Mouse (Mus musculus) MEL-GATA-1-ER (cell line): ENCODE measurements at regions not wholly inside any gene's neighbourhood (a gene's known extent, or its start where the extent isn't known, plus 50 kb on each side); places are given as distances from the start of the nearest gene placed in this dataset.

Source experiments
- DNase-seq: peaks from one replicate; pipeline ENCODE4 v3.0.0-alpha.2; 2012; ENCODE audit warnings: low read depth; ENCODE audit errors: extremely low read depth

DNA sequence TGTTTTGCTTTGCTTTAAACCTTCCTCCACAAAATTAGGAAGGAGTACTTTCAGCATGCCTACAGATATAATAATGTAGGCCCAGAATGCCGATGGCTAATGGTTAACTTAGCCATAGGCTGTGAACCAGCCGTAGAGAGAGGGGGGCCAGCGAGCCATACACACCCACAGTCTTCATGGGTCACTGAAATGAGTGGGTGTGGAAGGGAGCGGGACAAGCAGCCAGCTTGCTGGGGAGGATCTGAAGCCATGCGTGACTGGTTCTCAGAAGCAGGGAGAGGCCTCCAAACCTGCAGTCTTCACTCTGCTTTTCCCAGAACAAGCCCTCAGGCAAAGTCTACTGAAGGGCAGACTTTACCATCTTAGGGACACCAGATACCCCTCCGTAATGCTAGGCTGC is 50.8 kb upstream of the Ptpn13 start:
- no peak for DNase-seq

DNA sequence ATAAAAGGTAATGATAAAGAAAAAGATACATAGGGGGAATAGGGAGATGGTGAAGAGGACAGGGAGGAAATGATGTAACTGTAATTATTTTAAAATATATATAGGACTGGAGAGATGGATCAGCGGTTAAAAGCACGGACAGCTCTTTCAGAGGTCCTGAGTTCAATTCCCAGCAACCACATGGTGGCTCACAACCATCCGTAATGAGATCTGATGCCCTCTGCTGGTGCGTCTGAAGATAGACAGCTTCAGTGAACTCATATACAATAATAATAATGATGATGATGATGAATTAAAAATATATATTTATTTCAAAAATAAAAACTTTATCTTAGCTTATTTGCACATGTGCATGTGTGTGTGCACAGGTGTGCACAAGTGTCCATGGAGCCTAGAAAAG is 51.9 kb upstream of the Ptpn13 start:
- DNase-seq: no peak

DNA sequence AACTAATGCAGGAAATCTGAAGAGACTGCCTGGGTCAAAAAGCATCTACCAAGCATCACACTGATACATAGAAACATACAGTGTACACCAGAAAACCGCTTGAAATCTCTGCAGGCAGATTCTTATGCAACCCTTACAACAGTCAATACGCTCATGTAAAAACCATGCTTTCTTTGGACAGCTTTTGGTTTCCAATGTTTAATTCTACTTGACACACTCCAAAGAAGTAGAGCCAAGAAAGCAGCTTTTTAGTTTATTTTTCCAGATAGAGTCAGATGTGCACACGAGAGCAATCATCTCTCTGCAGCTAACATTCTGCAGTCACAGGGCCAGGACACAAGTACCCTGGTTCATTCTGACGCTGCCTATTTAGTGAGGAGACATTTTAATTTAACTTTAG is 54.5 kb upstream of the Ptpn13 start:
- no peak for DNase-seq

DNA sequence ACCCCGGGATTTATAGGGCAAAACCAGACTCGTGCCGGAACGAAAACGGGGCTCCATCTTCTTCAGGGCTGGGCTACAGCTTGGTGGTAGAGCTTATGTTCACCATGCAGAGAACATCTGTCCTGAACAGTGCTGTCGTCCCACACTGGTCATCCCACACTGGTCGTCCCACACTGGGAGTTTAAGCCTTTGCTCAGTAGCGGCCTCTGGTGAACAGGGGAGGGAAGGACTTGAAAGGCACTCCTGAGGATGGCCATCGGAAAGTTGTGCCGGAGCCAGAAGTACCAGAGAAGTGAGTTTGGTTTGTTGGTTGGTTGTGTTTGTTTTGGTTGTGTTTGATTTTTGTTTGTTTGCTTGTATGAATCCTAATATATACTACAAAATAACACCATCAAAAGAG is 56.0 kb upstream of the Ptpn13 start:
- no peak for DNase-seq

DNA sequence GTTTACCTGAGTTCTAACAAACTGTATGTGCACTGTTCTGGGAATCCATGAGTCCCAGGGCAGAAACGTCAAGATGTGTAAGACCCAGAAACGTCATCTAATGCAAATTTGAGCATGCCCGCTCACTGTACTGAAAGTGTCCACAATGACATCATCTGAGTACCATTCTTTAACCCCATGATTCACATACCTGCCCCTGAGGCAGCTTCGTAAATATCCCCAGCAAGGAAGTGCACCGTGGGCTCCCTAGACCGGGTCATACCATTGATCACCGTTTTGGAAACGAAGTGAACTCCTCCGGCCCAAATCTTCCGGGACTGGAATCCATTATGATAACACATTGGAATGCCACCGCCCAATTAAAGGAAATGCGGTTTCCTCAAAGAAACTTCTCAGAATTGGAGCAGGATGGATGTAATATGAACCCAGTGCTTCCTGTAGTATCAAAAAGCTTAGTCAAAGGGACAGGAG is 57.8 kb upstream of the Ptpn13 start:
- no peak for DNase-seq

DNA sequence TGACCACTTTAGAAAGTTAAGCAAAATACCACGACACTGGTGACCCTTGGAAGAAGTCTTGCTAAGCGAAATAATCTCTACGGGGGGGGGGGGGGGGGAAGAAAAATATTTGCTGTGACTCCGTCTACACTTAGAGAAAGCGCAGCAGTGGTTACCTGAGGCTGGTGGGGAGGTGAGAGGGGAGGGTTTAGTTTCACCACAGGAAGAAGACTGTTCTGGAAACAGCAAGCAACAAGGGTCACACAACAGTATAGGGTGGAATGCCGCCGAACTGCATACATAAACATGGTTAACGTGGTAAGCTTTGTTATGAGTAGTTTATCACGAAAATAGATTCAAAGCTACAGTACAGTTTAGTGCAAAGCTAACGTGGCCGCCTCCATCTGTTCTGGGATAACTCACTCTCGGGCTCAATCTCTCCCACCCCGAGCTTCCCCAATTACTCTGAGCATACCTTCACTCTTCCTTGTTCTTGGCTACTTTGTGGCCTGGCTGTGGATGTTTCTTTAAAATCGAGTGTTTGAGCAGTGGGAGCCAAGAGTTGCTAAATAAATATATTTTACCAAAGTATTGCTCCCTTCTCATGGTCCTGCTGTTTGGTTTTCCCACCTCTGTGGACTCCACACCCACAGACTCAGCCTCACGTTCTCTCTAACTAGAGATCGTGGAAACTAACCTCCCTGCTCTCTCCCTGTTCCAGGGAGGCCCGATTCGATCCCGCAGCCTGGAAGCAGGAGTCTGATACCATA is 59.1 kb upstream of the Ptpn13 start:
- no peak for DNase-seq

DNA sequence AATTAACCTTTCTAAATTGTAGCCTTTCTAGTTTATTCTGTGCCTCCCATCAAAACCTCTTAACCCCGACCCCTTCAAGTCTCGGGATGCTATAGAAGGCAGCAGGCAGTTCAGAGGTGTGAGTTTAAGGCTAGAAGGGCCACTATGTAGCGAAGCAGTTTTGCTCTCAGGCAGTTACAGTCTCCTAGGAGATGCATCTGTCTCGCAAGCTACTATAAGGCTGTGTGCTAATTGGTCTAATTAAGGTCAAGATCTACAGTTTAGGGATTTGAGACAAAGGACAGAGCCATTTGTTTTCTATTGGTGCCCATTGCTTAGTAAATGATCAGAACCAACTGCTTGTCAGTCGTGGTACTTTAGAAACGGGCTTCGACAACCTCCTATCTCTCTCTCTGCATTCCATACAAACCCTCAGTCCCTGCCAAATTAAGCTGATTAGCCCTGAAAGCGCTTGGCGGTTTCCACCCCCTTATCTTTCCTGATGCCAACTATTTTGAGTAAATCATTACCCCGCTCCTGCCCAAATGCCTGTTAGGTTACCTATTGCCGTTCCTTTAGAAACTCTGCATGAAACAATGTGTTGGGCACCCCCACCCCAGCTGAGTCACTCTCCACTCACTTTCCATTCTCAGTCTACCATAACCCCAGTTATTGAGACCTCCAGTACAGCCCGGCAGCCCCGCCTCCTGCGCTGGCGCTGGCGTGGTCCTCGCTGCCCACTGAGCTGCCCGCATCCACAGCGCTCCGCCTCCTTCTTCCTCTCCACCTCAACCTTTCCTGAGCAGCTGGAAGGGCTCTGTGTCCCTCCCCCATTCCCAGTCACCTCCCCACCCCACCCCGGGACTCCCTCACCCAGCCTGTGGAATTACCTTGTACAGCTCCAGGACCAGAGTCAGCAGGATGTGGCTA is 59.9 kb upstream of the Ptpn13 start:
- no peak for DNase-seq

DNA sequence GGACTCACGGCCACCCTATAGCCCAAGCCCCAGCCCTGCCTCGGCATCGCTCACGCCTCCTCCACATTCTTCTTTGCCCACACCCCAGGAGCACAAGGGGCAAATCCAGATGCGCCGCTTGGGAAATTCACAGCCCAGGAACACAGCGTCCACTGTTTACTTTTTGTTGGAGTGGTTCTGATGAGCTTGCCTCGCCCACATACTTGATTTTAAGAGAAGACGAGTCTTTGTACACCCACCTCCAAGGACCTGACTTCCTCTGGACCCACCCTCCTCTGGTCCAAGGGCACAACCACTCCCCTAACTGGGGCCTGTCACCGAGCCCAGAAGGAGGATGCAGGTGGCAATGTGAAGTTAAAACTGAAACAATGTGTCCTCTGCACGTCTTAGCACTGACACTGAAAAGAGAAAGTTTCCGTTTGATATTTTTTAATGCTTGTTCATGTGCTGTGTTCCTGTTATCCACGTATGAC is 64.2 kb upstream of the Ptpn13 start:
- DNase-seq: no peak

DNA sequence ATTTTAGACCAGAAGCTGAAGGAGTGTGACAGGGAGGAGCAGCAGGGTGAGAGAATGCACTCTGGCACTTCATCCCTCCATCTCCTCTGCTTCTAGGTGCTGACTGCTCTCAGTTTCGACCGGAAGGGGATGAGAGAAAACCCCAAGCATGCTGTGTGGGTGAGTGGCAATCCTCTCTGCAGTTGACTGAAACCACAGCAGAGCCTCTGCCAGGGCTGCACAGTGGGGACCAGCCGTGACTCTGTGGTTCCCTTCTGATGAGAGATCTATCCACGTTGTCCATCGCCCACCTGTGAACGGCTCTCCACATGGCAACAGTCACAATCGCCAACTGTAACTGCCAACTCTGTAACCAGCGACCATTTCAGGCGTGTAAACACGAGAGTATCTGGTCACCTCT is 64.6 kb upstream of the Ptpn13 start:
- DNase-seq: no peak

DNA sequence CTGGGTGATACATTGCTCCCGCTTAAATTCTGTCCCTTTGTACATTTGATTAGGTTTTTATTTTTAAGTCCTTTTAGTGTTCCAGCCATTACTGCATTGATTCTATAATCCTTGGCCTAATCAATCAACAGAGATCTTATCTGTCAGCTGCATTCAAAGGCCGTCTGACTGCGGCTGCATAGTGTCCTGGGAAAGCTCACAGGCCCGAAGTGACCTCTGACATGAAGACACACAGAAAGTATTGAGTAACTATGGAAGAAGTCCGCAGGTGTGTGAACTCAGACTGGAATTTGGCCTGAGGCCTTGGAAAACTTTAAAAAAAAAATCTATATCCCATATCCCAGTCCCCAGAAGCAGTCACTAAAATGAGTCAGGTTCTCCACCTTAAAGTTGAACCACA is 67.4 kb upstream of the Ptpn13 start:
- no peak for DNase-seq

DNA sequence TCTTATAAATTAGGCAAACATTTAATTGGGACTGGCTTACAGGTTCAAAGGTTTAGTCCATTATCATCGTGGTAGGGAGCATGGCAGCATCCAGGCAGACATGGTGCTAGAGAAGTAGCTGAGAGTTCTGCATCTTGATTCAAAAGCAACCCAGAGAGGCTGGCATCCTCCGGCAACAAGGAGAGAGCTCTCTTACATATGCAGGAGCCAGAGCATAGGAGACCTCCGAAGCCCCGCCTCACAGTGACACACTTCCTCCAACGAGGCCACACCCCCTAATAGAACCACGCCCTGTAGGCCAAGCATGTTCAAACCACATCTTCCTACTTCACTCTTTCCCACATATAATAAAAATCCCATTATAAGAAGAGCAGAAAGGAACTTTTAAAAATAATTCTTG is 68.5 kb upstream of the Ptpn13 start:
- peak; percentile 54 for DNase-seq

DNA sequence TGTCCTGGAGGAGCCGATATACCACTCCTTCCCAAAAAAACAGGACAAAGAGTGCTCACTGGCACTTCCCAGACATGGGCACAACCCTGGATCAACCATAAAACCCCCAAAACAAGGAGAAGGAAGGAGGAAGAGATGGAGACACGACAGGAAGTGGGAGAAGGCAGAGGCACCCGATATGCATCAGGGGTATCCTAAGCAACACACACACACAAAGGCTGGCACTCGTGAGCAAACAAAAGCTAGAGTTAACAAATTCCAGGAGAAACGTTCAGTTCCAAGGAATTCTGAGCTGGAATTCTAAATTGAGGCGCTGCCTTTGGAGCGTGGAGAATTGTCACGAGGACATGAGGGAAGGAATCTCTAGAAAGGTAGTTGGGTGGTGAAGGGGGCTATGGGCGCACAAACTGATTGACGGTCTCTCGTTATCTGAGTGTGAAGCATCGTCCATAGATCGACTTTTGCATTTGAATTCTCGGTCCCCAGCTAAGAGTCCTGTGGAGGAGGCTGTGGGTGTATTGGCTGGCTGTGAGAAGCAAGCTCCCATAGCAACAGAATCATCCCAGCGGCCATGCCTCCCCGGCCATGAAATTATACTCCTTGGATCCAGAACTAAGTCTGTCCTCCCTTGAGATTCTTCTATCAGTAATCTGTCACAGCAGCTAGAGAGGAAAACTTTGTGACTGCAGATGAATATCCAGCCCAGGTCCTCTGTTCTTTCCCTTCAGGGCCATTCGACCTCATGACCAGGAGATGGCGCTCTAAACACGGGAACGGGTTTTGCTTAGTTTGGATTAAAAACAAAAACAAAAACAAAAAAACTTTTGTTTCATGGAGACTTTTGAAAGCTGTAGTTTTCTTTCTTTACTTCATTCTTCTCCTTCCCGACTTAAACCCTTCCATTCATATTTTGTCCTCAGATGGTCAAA is 69.4 kb upstream of the Ptpn13 start:
- DNase-seq: peak; percentile 26

DNA sequence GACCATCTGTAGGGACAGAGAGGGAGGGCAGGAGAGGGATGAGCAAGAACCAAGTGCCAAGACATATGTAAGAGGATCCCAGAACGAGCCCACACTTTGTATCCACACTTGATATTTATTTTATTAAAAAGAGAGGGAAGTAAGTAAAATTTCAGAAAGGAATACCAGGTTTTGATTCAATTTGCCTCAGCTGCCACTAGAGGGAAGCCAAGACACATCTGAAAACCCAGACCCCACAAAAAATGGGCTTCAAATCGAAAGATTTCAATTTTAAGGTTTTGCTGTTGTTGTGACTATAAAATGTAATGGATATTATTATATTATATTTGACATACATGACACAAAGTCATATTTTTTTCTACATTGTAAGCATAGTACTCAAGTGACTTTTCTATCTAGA is 81.1 kb upstream of the Ptpn13 start:
- peak; percentile 28 for DNase-seq

DNA sequence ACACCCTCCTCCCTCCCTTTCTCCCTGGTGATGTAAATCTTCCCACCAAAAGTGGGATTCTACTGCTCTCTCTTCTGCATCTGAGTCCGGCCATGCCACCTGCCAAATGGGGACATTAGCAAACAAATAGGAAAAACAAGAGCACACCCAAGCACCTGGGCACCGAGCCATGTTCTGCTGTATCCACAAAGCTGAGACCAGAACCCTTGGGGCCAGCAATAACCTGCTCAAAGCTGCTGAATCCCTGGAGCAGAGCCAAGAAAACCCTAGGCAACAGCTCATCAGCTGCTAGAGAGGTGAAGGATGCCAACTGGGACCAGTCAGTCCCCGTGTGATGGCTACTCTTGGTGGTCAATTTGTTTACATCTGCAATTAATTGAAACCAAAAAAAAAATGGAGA is 83.5 kb upstream of the Ptpn13 start:
- no peak for DNase-seq

DNA sequence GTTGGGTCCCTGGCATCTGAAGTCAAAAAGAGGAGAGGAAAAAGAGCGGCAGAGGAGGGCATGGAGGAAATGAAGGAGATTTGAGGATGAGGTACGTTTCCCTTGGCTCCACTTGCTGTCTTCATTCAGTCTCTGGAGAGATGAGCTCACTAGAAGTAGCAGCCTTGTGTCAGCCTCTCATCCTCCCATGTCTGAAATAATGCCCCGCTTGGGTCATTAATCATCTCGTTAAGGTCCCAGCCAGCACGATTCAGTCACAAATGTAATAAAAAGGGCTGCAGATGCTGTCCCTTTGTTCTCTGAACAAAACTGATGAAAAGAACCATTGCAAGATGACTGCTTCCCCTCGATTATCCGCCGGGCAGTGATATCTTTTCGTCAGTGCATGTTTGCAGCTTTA is 84.4 kb upstream of the Ptpn13 start:
- DNase-seq: no peak

DNA sequence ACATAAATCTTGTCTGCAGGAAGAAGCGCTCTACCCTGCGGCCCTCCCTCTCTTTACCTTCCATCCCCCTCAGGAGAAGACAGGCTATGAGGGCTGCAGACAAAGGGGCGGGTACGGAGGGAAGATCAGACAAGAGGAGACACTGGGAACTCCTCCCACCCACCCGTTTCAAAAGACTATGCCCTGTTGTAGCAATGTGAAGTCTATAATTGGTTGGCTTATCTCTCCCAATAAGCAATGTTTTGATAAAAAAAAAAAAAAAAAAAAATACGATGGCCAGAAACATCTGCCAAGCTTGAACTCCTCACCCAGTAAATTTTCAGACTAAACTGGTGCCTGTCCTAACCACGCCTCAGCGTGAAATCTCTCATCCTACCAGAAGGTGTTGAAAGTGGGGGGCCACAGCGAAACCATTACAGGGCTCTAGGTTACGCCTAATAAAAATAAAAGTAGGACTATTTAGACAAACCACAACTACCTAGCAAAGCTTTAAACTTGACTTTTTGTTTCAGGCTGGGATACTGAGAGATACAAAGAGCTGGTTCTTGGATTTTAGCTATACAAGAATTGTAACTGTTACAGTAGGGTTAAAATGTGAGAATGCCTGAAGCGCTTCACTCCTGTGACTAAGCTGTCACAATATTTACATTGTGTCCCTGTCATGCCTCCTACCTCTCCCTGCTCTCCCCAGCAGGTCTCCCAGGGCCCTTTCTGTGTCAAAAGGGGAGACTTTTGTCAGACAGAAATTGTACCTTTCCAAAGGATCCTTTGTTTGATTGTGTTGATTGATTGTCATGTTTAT is 88.1 kb upstream of the Ptpn13 start:
- no peak for DNase-seq

DNA sequence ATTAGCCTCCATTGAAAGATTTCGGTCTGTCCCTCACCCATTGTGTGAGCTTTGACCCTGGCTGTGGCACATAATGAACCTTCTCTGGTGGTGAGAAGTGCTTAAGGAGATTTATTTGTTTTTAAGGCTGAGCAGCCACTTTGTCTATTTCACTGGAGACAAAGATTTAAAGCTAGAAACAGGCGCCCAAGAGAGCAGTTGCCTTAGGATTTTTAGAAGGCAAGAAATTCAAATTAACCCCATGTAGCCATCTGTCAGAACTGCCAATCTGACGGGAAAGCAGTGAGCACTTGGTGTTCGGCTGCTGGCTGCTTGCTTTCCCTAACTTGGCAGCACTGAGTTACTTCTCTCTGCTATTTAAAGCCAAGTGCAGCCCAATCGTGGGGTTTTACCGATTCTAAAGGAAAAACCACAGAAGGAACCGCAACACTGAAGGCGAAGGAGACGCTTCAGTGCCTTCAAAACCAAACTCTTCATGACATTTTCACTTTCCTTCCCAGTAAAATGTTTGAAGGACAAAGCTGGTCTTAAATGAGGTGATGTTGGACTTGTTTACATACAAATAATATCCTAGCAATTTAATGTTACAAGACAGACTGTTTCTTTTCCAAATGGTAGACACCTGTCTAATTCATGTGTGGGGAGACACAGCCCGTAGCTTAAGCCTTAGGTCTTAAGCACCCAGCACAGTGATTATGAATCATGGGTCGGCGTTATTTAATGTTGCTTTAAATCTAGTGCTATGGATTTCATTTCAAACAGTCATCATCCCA is 88.9 kb upstream of the Ptpn13 start:
- DNase-seq: no peak

DNA sequence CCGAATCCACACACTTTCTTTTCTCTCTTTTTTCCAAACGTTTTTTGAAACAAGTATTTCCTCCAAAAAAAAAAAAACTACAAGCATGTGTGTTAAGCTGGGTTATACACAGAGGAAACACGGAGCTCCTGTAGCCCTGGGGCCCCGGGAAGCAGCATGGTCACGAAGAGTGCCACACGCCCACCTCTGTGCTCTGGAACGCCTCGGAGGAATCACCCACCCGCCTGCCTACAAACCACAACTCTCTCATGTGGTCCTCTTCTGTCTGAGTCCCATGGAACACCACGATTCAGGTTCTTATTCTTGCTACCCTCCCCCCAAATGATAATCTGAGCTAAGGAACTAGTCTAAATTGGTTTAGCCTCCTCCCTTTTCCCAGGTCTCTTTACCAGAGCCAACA is 98.6 kb upstream of the Ptpn13 start:
- no peak for DNase-seq

DNA sequence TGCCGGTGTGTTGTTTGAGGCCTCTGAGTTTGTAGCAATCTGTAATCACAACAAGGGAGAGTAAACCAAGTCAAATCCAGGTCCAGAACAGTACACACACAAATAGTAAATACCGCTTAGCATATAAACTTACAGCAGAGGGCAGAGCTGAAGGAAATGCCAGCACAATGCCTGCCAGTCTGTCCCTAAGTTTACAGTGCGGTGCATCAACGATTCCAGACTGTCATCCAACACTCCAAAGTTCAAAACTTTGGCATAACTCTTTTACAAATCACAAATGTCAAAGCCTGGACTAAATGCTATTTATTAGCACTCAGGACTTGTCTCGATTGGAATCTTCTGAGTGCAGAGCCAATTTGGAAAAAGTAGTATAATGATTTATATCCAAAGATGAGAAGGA is 104.7 kb upstream of the Ptpn13 start:
- DNase-seq: no peak
